Comparison of ENCODE assay signal across 15 mouse cellular contexts in genomic region chr10:100052404-100052803, GRCm38 (mm10). TPM values are rescaled to one million over a fixed set of nuclear protein-coding genes. Genes with fewer than 3 reads are reported as not detected.
"Had no signal": no experiment of that assay in that cellular context is flagged by ENCODE, and none has a peak within 500 bp of the region (broad histone marks: within the 10 kb centered on the region; RNA-seq: fewer than 3 reads in every experiment).

No protein-coding gene starts in this region.

- H3K4me2 ChIP-seq: intestine, embryonic 15.5 days; kidney, embryonic 15.5 days; liver, embryonic 13.5 days; midbrain, embryonic 12.5 days; midbrain, embryonic 15.5 days; neural tube, embryonic 13.5 days had no signal

- H3K27ac ChIP-seq: intestine, embryonic 15.5 days; kidney, embryonic 15.5 days; liver, embryonic 13.5 days; macrophage; midbrain, embryonic 12.5 days; midbrain, embryonic 15.5 days; neural tube, embryonic 13.5 days had no signal

- H3K9me3 ChIP-seq: intestine, embryonic 15.5 days; kidney, embryonic 15.5 days; liver, embryonic 13.5 days; midbrain, embryonic 12.5 days; midbrain, embryonic 15.5 days; neural tube, embryonic 13.5 days had no signal

- H3K27me3 ChIP-seq: intestine, embryonic 15.5 days; liver, embryonic 13.5 days; midbrain, embryonic 12.5 days; midbrain, embryonic 15.5 days; neural tube, embryonic 13.5 days had no signal

- H3K9ac ChIP-seq: intestine, embryonic 15.5 days; kidney, embryonic 15.5 days; liver, embryonic 13.5 days; midbrain, embryonic 12.5 days; midbrain, embryonic 15.5 days; neural tube, embryonic 13.5 days had no signal

- H3K4me3 ChIP-seq: intestine, embryonic 15.5 days; kidney, embryonic 15.5 days; liver, embryonic 13.5 days; midbrain, embryonic 12.5 days; midbrain, embryonic 15.5 days; myocyte; neural tube, embryonic 13.5 days had no signal

- DNase-seq: kidney, adult 11 months; kidney, adult 8-10 months; kidney, postnatal 36 days; liver, embryonic 13.5 days; lung, adult 2 months; lung, postnatal 10 days; thymus, postnatal 25 days had no signal

- H3K4me1 ChIP-seq: intestine, embryonic 15.5 days; liver, embryonic 13.5 days; midbrain, embryonic 12.5 days; midbrain, embryonic 15.5 days had no signal

- H3K36me3 ChIP-seq: intestine, embryonic 15.5 days; kidney, embryonic 15.5 days; midbrain, embryonic 12.5 days; midbrain, embryonic 15.5 days; neural tube, embryonic 13.5 days had no signal

- ATAC-seq: midbrain, embryonic 15.5 days had no signal

RNA-seq across cellular contexts. Expression of gene Kitl, which starts 37.0 kb away (rescaled TPM):
- total RNA-seq: neutrophil, adult 5-6 weeks had no signal
